Mouse (Mus musculus) lung, embryonic 16.5 days (tissue): Measurements from ENCODE around the gene Olfr285. TPM values are rescaled to one million over a fixed set of nuclear protein-coding genes. Genes with fewer than 3 reads are reported as not detected.

Source experiments
- polyA plus RNA-seq: library from polyadenylated mRNA; unstranded; fragments of >200 nt; fragmentation: Nextera tagmentation; extraction: Ambion mirVana; gene quantifications from 2 replicates; pipeline ENCODE4 v1.2.1, GENCODE M21; 2015

The Olfr285 gene
- polyA plus RNA-seq, 1 experiment from 2014 or later: not detected

Other genes with a start within 250 kb of the Olfr285 start
- 32.2 and 33.6 TPM in 2 replicates for gene Pfkm, start 224.8 kb downstream of the Olfr285 start, polyA plus RNA-seq
- gene Senp1, start 223.6 kb downstream of the Olfr285 start, polyA plus RNA-seq: 27.4 and 29.2 TPM in 2 replicates
- gene Asb8, start 151.7 kb downstream of the Olfr285 start, polyA plus RNA-seq: 44.5 and 47.9 TPM in 2 replicates
- gene Ccdc184, start 150.2 kb downstream of the Olfr285 start, polyA plus RNA-seq: 0.20 and 0.24 TPM in 2 replicates
- not detected in 2 replicates for gene Olfr288, start 121.8 kb downstream of the Olfr285 start, polyA plus RNA-seq
- gene Gm44579, start 96.4 kb downstream of the Olfr285 start, polyA plus RNA-seq: not detected in 2 replicates
- not detected in 2 replicates for gene Olfr287, start 96.3 kb downstream of the Olfr285 start, polyA plus RNA-seq
- not detected in 2 replicates for gene Olfr286, start 82.9 kb downstream of the Olfr285 start, polyA plus RNA-seq
- gene H1fnt, start 60.1 kb downstream of the Olfr285 start, polyA plus RNA-seq: not detected in 2 replicates
- 0.65 and 0.70 TPM in 2 replicates for gene Zfp641, start 21.2 kb downstream of the Olfr285 start, polyA plus RNA-seq
- gene Olfr284, start 23.6 kb upstream of the Olfr285 start, polyA plus RNA-seq: not detected in 2 replicates
- not detected in 2 replicates for gene Olfr283, start 63.6 kb upstream of the Olfr285 start, polyA plus RNA-seq
- not detected in 2 replicates for gene Olfr282, start 113.9 kb upstream of the Olfr285 start, polyA plus RNA-seq
- gene Olfr281, start 135.2 kb upstream of the Olfr285 start, polyA plus RNA-seq: not detected in 2 replicates
- gene OR5BS1P, start 152.5 kb upstream of the Olfr285 start, polyA plus RNA-seq: not detected in 2 replicates
- 0.39 and 0.82 TPM in 2 replicates for gene Lalba, start 165.4 kb upstream of the Olfr285 start, polyA plus RNA-seq
- gene Olfr279, start 175.0 kb upstream of the Olfr285 start, polyA plus RNA-seq: not detected in 2 replicates
- gene Kansl2, start 216.9 kb upstream of the Olfr285 start, polyA plus RNA-seq: 86.3 and 89.9 TPM in 2 replicates